Mouse (Mus musculus) mesoderm, embryonic 11.5 days (tissue): ENCODE measurements around the gene Pakap.
A peak's percentile ranks its signal among the peaks of the same experiment; 100 is the strongest.

Source experiments
- DNase-seq: peaks from one replicate; pipeline ENCODE4 v3.0.0-alpha.2; 2012; ENCODE audit warnings: low read depth, low spot score

Gene Pakap

DNA sequence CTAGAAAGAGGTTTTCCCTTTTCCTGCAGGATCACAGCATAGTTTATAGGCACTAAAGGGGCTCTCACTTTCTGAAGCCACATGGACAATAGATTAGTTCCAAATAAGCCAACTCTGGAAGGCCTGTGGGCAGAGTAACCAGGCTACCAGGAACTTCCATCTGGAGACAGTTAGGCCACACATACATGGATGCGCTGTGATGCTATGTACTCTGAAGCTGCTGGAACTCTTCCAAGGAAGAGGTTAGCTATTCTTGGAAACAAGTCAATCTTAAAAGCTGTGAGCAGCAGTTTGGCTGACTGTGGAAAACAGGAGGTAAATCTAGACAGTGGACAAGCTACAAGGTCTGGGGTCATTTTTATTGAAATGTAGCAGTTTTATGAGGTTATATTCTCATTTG lies 196.4 kb downstream of the Pakap start:
- no peak for DNase-seq

DNA sequence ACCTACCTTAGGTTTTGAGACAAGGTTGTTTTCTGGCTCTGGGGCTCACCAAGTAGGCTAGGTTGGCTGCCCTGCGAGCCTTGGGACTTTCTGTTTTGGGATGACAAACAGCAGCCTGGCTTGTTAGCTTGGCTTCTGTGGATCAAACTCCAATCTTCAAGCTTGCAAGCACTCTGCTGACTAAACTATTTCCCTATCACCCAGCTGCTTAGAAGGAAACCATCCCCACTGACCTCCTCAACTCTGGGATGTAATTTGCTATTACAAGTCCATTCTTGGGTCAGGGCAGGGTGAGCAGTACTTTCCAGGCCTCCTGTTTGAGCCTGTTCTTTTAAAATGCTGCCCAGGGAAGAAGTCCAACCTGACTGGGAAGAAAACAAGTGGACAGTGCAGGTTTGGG lies 196.9 kb downstream of the Pakap start:
- DNase-seq: no peak

GRCm38 (mm10) chr4:57765806-57766205 lies 197.8 kb downstream of the Pakap start:
- no peak for DNase-seq

DNA sequence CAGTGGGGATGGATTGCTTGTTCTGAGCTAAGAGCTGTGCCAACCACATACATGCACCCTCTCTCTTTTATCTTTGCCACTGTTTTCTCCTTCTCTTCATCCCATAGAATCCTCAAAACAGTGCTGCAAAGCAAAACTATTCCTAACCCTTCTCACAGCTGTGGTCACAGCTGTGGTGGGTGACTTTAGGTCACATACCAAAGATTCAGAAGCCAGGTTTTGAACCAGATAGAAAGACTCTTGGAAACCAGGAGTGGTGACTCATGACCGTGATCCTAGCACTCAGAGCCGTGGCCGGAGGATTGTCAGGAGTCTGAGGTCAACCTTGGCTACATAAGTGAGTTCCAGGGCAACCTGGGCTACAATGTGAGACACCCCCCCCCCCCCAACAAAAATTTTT lies 201.0 kb downstream of the Pakap start:
- no peak for DNase-seq

DNA sequence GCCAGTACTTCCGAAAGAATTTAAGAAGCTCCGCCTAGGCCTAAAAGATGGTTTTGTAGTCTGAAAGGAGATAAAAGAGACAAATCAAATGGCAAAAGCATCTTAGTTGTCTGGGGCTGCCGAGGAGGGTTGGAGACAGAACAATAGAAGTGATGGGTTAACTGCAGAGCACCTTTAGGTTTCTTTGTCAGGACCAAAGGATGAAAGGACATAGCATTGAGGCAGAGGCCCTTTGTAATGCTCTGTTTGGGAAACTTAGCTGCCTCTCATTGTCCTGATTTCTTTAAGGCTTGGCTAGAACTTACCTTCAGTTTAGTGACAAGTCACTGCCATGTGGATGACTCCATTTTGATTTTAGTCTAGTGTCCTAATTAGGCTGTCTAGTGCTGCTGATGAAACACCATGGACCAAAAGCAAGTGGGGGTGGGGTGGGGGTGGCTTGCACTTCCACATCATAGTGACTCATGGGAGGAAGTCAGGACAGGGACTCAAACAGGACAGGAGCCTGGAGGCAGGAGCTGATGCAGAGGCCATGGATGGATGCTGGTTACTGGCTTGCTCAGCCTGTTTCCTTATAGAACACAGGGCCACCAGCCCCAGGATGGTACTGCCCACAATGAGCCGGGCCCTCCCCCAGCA lies 202.3 kb downstream of the Pakap start:
- DNase-seq: no peak

DNA sequence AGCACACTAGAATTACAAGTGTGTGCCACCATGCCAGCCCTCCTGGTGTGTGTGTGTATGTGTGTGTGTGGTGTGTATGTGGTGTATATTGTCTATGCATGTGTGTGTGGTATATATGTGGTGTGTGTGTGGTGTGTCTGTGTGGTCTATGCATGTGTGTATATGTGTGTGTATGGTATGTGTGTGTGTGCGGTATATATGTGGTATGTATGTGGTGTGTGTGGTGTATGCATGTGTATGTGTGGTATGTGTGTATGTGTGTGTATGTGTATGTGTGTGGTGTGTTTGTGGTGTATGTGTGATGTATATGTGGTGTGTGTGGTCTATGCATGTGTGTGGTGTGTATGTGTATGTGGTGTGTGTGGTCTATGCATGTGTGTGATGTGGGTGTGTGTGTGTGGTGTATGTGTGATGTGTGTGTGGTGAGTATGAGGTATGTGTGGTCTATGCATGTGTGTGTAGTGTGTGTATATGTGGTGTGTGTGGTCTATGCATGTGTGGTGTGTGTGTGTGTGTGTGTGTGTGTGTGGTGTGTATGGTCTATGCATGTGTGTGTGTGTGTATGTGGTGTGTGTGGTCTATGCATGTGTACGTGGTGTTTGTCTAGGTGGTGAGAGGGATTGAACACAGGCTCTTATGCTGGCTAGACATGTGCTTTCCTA lies 203.7 kb downstream of the Pakap start:
- no peak for DNase-seq

GRCm38 (mm10) chr4:57772851-57773510 lies 205.0 kb downstream of the Pakap start:
- no peak for DNase-seq

DNA sequence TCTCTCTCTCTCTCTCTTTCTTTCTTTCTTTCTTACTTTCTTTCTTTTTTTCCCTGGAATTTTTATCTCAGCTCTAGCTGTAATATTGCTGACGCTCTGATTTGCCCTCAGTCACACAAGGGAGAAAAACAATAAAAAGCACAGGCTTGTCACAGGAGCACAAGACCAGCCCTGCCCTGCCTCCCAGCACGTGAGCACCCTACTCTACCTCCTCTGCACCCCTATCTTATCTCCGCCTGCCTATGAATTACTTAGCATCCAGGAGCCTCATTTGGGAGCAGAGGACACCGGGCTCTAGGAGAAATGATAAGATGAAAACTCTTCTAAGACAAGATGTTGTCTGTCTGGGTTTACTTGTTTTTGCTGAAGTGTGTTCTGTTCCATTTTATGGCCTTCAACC lies 206.5 kb downstream of the Pakap start:
- DNase-seq: no peak

DNA sequence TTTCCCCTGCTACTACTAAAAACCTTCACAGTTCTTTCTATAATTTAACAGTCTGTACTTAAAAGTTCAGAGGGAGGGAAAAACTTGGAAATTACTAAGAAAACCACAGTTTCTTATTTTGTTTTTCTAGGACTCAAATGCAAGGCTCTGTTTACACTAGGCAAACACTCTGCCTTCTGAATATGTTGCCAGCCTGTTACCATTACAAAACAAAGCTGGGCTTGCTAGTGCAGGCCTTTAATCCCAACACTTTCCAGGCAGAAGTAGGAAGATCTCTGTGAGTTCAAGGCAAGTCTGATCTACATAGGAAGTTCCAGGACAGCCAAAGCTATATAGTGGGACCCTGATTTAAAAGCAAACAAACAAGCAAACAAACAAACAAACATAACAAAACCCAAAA lies 207.6 kb downstream of the Pakap start:
- DNase-seq: no peak

- DNase-seq: no peak
Measured at GRCm38 (mm10) chr4:57780403-57780802, 212.4 kb downstream of the Pakap start.

DNA sequence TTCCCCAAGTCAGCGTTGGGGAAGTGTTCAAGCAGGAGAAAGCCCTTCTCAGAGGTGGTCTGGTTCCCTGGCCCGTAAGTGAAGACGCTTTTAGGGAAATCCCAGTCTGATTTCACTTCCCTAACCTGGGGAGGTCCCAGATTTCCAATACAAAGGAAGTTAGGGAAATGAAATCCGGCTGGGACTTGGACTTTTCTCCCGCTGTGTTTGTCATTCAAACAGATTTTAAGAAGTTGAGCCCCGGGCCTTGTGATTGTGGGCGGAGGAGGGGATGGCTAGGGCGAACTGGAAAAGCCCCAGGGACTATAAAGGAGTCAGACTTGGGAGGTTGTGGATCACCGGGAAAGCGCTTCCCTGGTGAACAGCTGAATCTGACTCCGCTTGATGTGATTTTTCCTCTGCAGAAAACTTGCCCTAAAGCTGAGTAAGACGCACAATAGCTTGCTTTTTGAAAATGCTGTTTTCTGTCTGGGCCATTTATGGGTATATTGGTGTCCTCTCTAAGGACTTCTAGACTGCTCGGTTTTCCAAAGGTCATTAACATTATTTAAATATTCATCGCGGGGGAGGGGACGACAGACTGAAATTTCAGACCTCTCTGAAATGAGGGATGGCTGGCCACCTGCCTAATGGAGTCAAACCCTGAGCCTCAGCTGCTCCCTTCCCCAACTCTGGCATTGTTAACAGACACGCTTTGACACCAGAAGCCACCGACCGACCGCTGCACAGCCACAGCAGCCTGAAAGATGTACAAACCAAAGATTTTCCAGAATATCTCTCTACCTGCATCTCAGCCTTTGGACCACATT lies 213.1 kb downstream of the Pakap start:
- DNase-seq: peak; percentile 61

DNA sequence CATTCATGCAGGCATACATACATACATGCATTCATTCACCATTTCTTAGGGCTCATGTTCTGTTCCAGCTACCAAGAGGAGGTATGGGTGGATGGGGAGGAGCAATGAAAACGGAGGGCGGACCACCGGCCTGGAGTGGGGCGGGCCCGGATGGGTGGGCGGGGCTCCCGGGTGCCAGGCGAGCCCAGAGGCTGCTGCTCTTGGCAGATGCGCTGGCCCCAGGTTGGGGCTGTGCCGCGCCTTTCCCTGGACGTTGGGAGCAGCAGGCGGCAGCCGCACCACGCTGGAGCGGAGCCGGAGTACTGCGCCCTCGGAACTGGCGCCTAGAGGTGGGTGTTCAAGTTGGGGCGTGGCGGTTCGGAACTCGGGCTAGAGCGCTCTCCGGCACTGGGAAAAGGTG lies 214.0 kb downstream of the Pakap start:
- peak; percentile 74 for DNase-seq

- peak; percentile 65 for DNase-seq
Measured at GRCm38 (mm10) chr4:57782549-57783390, 214.8 kb downstream of the Pakap start.

DNA sequence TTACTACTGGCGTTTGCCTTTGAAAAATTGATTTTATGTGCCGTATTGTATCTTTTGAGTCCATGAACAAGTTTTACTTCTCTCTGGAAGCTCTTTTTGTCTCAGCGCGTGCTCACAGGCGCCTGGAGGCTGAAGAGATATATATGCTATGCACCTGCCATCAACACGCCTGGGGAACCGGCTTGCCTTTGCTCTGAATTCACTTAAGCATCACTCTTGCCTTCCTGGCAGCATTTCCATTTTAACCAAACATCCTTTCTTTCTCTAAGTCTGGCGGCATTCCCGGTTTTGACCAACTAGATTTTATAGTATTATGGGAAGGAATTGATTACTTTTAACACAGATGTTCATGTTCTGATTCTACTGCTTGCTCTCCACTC lies 215.4 kb downstream of the Pakap start:
- DNase-seq: no peak

DNA sequence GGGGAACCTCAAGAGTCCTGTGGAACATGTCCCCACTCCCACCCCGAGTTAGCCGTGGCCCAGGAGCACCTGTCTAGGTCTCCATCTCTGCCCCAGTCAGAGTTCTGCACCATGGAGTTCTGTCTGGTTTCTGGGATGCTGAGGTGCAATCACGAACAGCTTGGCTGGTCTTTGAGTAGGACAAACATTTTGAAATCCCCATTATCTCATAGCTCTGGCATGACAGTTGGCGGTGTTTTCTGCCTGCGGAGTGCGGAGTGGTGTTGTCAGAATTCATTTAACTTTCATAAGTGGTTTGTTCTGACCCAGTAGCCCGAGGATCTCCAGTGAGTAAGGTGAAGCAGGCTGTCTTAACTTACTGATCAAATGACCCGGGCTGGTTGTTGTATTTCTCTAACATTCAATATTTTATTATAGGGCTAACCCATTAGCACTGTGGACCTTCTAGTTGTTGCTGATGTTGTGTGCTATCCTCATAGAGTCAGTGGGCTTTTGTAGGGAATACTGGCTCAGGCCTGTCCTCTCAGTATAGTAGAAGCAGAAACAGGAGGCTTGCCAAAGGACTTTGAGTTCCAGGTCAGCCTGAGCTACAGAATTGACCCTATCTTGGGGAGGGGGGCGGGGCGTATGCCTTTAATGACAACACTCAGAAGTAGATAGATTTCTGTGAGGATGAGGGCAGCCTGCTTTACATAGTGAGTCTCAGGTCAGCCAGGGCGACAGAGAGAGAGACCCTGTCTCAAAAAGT lies 216.0 kb downstream of the Pakap start:
- no peak for DNase-seq

GRCm38 (mm10) chr4:57788709-57789108 lies 220.7 kb downstream of the Pakap start:
- no peak for DNase-seq

GRCm38 (mm10) chr4:57789118-57789517 lies 221.1 kb downstream of the Pakap start:
- no peak for DNase-seq

DNA sequence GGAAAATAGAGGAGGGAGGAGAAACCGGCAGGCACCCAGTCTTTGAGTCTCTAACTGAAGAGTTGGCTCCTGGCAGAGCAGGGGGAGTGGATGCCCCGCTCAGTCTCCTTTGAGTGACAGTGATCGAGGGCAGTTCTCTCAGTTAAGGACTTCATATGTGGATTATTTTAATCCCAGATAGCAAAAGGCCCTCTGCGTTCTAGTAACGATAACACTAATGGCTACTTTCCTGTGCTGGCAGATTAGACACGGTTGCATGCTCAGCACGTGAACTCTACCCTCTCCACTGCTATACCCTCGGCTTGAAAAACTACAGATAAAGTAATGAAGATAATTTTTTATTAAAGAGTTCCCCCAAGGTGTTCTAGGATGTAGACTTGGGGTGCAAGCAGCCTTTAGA lies 226.0 kb downstream of the Pakap start:
- DNase-seq: no peak

DNA sequence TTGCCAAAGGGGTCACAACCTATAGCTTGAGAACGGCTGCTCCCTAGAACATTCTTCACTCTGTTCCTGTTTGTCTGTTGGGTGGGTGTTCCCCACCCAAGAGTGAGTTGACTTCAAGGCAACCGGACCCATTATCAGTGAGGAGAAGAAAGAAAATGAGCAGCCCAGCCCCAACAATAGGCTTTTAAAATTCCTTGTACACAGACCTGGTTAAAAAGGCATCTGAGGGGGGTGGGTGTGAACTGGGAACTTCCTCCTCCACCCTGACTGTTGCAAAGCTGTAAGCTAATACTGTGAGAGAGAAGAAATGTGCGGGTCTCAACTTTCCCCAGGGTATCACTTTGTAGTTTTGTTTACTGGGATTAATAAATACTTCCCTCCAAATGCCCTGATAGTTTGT lies 226.6 kb downstream of the Pakap start:
- DNase-seq: no peak

GRCm38 (mm10) chr4:57797548-57798285 lies 229.7 kb downstream of the Pakap start:
- DNase-seq: no peak
